Mouse (Mus musculus) ES-Bruce4 (cell line): ENCODE data around the gene Scrn1. TPM values are rescaled to one million over a fixed set of nuclear protein-coding genes. Genes with fewer than 3 reads are reported as not detected.
A peak's percentile ranks its signal among the peaks of the same experiment; 100 is the strongest.

ENCODE experiments used
- H3K27ac ChIP-seq: 2 replicates; pipeline ENCODE4 v1.5.1; 2012; ENCODE audit warnings: low read length, inconsistent platforms; ENCODE audit not compliant: insufficient read depth
- H3K27me3 ChIP-seq: 2 replicates; pipeline ENCODE4 v1.6.1; 2012; ENCODE audit warnings: mild to moderate bottlenecking, low read length, inconsistent platforms; ENCODE audit not compliant: control insufficient read depth, poor library complexity, insufficient read depth, severe bottlenecking
- H3K36me3 ChIP-seq: 2 replicates; pipeline ENCODE4 v1.6.1; 2012; ENCODE audit warnings: inconsistent platforms, mild to moderate bottlenecking, low read length, moderate library complexity; ENCODE audit not compliant: control insufficient read depth, poor library complexity, insufficient read depth, severe bottlenecking
- H3K4me1 ChIP-seq: one replicate; pipeline ENCODE4 v1.8.1; 2011; ENCODE audit warnings: low read length; ENCODE audit not compliant: control insufficient read depth, insufficient read depth
- H3K4me3 ChIP-seq: 2 replicates; pipeline ENCODE4 v1.5.1; 2011; ENCODE audit warnings: low read depth, mild to moderate bottlenecking, low read length
- H3K9ac ChIP-seq: 2 replicates; pipeline ENCODE4 v1.6.1; 2012; ENCODE audit warnings: low read depth, mild to moderate bottlenecking, inconsistent platforms; ENCODE audit not compliant: poor library complexity, severe bottlenecking
- H3K9me3 ChIP-seq: replicated peaks from 2 replicates; pipeline ENCODE4 v1.6.1; 2012; ENCODE audit warnings: mild to moderate bottlenecking, low read length, inconsistent platforms; ENCODE audit not compliant: control insufficient read depth, poor library complexity, insufficient read depth, severe bottlenecking
- CTCF ChIP-seq: IDR thresholded peaks from one replicate; pipeline ENCODE4 v1.8.1; 2011; ENCODE audit warnings: low read depth, low read length
- EP300 ChIP-seq: IDR thresholded peaks from 2 replicates; pipeline ENCODE4 v1.6.1; 2011; ENCODE audit warnings: low read depth, low read length; ENCODE audit not compliant: insufficient read depth
- POLR2A ChIP-seq: IDR thresholded peaks from one replicate; pipeline ENCODE4 v1.8.1; 2011; ENCODE audit warnings: low read length; ENCODE audit not compliant: insufficient read depth
- polyA plus RNA-seq: library from polyadenylated mRNA; stranded (reverse); fragments of >200 nt; gene quantifications from 2 replicates; pipeline ENCODE4 v1.2.4, GENCODE M21; 2011; ENCODE audit warnings: low read depth; ENCODE audit not compliant: missing spikeins, insufficient read depth, insufficient read length

Gene Scrn1
- polyA plus RNA-seq, 1 experiment: 8.2 TPM

DNA sequence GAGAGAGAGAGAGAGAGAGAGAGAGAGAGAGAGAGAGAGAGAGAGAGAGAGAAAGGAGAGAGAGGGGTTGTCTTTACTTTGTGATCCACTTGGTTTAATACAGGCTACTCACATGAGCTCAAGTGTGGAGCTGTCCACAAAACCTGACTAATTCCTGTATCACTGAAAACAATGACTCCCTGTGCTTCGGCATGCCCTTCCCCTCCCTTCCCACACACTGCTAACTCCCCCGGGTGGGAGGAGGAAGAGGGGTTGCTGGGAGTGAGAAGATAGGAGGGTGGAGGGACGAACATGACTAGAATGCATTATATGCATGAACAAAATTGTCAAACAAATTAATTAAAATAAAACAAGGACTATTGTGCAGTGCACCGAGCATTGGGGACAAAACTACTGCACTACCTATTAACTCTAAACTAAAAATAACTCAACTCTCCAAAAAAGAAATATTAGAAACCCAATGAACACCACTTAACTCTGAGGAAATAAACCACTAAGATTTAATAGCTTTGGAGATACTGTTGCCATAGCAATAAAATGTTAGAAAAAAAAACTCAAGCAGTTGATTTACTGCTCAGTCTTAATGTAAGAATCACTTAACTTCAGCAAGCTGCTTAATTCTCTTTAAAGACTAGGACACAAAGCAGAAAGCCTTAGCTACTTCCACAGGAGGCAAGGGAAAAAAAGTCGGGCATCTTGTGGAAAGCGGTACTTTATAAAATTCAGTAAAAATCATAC, 7.1 kb upstream of the Scrn1 start:
- no peak overlapping the region for H3K4me3 ChIP-seq
- TF ChIP-seq CTCF: no peak
- TF ChIP-seq EP300: no peak
- no peak for TF ChIP-seq POLR2A
- H3K27me3 ChIP-seq: no peaks in the 10 kb centered on the region
- H3K9me3 ChIP-seq: no peaks in the 10 kb centered on the region
- no peaks in the 10 kb centered on the region for H3K36me3 ChIP-seq
- H3K9ac ChIP-seq: no peak overlapping the region
- H3K4me1 ChIP-seq: no peaks in the 10 kb centered on the region
- H3K27ac ChIP-seq: no peak overlapping the region

DNA sequence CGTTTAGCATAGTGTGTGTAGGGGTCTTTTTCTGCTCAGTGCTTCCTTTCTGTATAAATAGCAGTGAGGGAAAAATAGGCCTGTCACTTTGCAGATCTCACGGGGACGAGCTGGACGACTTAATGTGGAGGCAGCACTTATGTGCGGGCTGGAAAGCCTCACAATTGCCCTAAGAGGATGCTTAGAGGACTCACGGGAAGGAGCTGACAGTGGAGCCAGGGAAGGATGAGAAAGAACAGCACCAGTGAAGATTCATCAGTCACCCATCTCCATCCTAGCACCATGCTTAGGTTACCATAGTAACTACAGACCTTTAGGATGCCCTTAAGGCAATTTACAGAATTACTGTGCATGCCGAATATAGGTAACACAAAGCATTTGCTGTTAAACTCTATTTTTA, 3.5 kb upstream of the Scrn1 start:
- H3K9ac ChIP-seq: no peak overlapping the region
- no peaks in the 10 kb centered on the region for H3K9me3 ChIP-seq
- no peaks in the 10 kb centered on the region for H3K27me3 ChIP-seq
- H3K4me3 ChIP-seq: no peak overlapping the region
- H3K4me1 ChIP-seq: no peaks in the 10 kb centered on the region
- H3K36me3 ChIP-seq: no peaks in the 10 kb centered on the region
- TF ChIP-seq CTCF (no peak), EP300 (no peak), POLR2A (no peak)
- no peak overlapping the region for H3K27ac ChIP-seq

DNA sequence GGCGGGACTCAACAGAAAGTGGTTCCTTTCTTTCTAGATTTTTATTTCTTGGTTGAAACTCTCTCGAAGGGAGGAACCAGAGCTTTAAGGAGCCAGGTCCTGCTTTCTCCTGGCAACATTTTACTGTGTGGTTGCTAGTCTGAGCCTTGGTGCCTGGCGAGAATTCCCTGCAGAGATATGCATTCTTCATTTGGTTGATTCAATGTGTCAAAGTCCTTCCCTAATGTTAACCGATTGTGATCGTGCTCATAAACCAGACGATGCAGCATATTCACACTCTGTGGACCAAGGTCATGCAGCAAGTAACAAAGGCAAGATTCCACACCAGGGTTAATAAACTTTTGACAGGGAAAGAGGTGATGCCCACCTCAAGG, 244 bp upstream of the Scrn1 start:
- Histone ChIP-seq H3K9me3 (no peaks in the 10 kb centered on the region), H3K27me3 (no peaks in the 10 kb centered on the region), H3K27ac (no peak overlapping the region), H3K4me3 (no peak overlapping the region), H3K4me1 (no peaks in the 10 kb centered on the region), H3K36me3 (no peaks in the 10 kb centered on the region), H3K9ac (no peak overlapping the region)
- no peak for TF ChIP-seq EP300
- TF ChIP-seq POLR2A: no peak
- TF ChIP-seq CTCF: no peak

DNA sequence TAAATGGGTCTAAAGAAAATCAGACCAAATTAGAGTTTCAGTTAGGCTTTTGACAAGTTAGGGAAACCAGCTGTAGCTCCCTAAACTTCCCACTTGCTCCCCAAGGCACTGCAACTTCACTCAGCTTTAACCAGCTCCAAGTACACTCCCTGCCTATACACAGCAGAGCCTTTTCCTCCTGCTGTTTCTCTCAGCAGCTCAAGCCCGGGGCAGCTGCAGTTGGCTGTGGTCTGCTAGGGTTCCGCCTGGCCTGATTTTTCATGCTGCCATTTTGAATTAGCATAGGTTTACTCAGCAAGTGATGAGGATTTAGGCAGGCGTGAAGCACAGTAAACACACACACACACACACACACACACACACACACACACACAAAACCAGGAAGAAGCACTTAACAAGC, 1.3 kb downstream of the Scrn1 start:
- H3K9ac ChIP-seq: no peak overlapping the region
- H3K27ac ChIP-seq: peak overlapping the region; percentile 64
- H3K4me1 ChIP-seq: no peaks in the 10 kb centered on the region
- H3K4me3 ChIP-seq: no peak overlapping the region
- no peaks in the 10 kb centered on the region for H3K9me3 ChIP-seq
- H3K36me3 ChIP-seq: no peaks in the 10 kb centered on the region
- TF ChIP-seq CTCF: no peak
- TF ChIP-seq EP300: no peak
- no peak for TF ChIP-seq POLR2A
- H3K27me3 ChIP-seq: no peaks in the 10 kb centered on the region

- Histone ChIP-seq H3K4me1 (no peaks in the 10 kb centered on the region), H3K9ac (no peak overlapping the region), H3K27me3 (no peaks in the 10 kb centered on the region), H3K9me3 (no peaks in the 10 kb centered on the region), H3K27ac (peak overlapping the region; percentile 64; the same call in 1 of the 2 replicates), H3K4me3 (no peak overlapping the region), H3K36me3 (no peaks in the 10 kb centered on the region)
- no peak for TF ChIP-seq POLR2A
- TF ChIP-seq CTCF: no peak
- TF ChIP-seq EP300: no peak
These were observed 1.7 kb downstream of the Scrn1 start for GRCm38 (mm10) chr6:54564506-54564991.

- Histone ChIP-seq H3K4me3 (no peak overlapping the region), H3K36me3 (no peaks in the 10 kb centered on the region), H3K9ac (no peak overlapping the region), H3K4me1 (no peaks in the 10 kb centered on the region), H3K27me3 (no peaks in the 10 kb centered on the region), H3K27ac (no peak overlapping the region), H3K9me3 (no peaks in the 10 kb centered on the region)
- TF ChIP-seq POLR2A (no peak), CTCF (no peak), EP300 (no peak)
These were observed 2.7 kb downstream of the Scrn1 start for GRCm38 (mm10) chr6:54563561-54563960.
